Mouse (Mus musculus): Measurements from ENCODE around the gene Sytl3.
"Not testable (repeated sequence)": the region's sequence is repeated elsewhere in the genome, so short reads cannot be mapped to it uniquely, and the experiment has no call there.

The Sytl3 gene

DNA sequence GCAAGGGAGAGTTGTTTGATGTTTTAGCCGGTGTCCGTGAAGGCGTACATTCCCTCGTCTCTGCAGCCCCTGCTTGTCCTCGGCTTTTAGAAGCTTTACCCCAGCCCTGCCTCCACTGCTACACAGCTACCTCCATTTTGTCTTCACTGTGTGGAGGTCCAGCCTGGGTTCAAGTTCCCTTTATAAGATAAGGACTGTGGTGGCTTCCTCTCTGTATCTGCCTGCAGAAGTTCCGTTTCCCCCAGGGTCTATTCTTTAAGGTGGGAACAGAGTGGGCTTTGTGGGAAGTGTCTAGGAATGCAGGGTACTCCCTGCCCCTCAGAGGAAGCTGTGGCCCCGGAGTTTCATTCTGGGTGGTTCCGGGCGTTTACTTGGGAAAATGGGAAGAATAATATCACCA is 36.8 kb downstream of the Sytl3 start:
- DNase-seq = not testable (repeated sequence)

DNA sequence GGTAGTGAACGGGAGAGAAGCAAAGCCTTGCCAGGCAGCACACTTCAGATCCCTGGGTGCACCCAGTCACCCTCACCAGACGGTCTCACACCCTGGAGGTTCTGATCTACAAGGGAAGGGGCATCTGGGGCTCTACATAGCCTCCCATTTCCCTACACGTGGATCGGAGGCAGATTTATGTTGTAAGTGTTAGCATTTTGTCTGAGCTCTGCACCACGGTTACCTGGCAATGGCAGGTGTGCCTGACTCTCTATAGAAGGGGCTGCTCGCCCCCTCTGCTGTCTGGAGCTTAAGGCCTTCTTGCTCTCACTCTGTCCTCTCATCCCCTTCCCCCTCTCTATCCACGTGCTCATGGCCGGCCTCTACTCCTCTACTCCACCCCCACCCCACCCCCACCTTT is 37.6 kb downstream of the Sytl3 start:
- not testable (repeated sequence) for DNase-seq

DNA sequence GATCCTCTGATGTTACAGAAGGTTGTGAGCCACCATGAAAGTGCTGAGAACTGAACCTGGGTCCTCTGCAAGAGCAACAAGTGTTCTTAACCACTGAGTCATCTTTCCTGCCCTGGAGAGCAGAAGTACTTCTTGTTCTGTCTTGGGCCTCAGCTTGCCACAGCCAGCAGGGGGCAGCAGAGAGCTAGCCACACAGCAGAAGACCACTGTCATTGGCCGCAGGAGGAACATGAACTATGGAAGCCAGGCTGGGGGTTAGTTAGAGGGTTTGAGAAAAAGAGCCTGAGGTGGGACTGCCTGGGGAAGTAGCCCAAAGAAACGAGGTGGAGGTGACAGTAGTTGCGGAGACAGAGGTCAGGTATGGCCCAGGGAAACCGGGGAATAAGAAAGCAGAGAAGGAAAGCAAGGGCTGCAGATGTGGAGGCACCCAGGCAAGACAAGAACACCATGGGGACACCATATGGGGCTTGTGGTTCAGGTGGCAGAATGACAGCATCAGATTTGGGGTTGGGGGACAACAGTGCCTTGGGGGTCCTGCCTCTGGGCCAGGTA is 38.4 kb downstream of the Sytl3 start:
- DNase-seq = peak; percentile 3

DNA sequence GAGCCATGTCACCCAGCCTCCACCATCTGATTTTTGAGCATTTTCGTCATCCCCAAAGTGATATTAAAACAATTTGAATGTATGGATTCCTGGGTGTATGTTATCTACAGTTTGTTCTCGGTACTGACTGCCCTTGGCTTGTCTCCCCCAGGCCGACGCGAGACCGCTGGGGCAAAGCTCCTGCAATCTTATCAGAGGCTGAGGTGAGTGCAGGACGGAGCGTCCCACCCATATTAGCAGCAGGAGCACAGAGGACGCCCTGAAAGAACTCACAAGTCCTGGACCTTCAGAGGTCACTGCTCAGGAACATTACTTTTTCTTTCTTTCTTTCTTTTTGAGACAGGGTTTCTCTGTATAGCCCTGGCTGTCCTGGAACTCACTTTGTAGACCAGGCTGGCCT is 40.6 kb downstream of the Sytl3 start:
- not testable (repeated sequence) for DNase-seq

DNA sequence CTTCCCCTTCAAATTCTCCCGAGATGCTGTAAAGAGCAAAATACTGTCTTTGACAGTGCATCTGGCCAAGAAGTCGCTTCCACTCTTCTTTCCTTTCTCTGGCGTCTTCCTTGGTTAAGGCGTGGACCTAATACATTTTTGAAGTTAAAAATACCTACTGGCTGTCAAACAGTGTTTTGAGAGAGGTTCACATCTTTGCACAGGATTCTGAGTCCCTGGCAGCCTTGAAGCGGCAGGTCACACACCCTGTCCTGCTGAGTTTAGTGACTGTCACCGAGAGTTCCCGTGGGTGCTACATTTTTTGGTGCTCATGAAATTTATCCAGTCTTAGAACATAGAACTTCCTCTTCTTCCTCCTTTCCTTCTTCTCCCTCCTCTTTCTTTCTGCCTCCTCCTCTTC is 41.2 kb downstream of the Sytl3 start:
- not testable (repeated sequence) for DNase-seq

DNA sequence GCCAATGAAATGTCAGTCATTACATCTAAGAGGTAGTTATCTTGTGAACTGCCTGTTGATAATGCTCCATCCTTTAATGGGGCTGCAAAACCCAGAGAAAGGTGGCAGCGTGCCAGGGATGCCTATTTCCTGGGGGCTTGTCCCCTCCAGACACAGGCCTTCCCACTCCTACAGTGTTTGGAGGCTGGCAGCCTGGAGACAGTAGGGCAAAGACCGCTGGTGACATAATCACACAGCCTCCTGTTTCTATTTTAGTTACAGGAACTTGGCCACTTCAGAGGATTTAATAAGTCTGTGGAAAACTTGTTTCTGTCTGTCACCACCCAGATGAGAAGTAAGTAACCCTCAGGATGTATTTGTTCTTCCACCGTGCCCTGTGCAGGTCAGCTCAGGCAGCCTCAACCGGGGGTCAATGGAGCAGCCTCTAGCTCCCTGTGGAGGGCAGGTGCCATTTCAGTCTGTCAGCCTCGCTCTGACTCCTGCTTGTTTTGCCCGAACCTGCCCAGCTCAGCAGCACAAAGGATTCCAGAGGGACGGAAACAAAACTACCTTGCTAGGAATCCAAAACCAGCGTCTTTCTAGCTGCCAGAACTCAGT is 43.8 kb downstream of the Sytl3 start:
- not testable (repeated sequence) for DNase-seq

DNA sequence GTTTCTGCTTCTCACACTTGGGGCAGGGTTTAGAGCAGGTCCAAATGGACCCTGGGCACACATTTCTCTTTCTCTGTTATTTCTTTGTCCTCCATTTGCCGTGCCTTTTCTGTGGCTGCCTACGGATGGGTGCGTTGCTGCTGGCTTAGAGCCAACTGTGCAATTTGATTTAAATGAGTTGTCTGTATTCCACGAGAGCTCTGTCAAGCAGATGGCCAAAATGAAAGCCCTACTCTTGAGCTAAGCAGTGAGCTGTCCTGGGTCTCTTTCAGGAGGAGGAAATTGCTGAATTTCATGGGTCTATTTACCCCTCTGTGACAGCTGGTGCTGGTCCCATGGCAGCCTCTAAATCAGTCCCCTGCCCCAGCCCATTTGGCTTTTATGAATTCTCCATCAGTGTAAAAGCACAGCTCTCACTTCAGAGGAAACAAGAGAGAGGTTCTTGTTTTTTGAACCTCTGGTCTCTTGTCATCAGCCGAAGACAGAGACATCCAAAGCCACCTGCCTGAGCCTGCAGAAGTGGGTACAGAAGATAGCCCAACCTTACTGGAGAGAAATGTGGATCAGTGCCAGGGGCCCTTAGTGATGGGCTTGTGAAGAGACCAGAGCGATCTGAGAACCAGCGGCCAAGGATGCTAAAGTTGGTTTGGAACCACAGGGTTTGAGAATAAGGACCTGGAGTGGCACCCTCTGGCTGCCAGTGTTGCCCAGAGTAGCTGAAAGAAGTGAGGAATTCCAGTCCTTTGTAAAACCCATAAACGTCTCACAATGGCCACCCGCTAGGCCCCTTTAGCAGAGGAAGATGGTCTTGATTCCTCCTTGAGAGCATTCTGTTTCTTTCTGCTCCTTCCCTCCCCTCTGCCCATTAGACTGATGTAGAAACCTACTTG is 44.7 kb downstream of the Sytl3 start:
- DNase-seq = not testable (repeated sequence)

DNA sequence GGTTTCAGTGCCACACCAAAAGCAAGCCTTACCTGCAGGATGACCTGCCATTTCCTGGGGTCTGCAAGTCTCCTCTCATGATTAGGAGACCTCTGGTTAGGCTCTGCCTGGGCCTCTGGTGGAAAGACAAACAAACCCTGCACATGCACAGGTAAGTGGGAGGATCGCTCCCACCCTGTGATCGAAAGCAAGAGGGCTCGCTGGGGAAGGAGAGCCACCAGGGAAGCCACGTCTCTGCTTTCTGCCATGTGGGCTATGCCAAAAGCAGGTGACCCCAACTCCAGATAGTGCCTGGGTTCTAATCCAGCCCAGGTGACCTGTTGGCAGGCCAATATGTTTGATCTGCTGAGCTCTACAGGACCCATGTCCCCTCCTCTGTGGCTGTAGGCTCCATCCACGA is 47.6 kb downstream of the Sytl3 start:
- DNase-seq = not testable (repeated sequence)

DNA sequence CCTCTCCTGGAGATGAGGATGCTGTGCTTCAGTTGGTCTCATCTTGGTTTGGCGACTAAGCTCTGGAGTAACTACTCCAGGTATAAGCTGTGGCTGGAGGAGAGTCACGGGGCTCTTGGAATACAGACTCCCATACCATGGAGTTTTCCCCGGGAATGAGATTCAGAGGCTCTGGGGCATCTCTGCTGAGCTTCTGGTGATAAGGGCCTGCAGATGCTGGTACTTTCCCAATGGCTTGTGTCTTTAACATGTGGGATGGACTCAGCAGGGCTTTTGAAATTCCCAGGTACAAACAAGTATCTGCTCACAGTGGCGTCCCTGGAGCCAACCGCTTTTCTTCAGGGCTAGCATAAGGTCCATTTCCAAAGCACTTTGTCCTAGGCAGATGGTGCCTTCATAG is 48.5 kb downstream of the Sytl3 start:
- not testable (repeated sequence) for DNase-seq

DNA sequence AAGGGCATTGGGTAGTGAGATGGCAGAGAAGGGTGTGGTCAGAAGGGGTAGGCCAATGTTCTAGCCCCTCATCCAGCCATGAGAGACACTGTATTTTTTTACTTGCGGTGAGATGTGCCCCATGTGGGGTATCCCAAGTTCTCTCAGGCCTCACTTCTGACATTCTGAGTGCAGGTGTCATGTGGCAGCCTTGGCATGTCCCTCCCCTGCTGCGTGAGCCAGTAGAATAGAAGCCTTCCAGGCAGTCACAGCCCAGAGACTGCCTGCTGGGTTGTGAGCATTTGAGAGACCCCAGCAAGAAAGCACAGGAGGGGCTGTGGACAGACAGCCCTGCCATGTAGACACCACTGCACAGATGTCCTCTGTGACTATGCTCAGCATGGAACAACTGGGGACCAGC is 49.3 kb downstream of the Sytl3 start:
- DNase-seq = not testable (repeated sequence)

DNA sequence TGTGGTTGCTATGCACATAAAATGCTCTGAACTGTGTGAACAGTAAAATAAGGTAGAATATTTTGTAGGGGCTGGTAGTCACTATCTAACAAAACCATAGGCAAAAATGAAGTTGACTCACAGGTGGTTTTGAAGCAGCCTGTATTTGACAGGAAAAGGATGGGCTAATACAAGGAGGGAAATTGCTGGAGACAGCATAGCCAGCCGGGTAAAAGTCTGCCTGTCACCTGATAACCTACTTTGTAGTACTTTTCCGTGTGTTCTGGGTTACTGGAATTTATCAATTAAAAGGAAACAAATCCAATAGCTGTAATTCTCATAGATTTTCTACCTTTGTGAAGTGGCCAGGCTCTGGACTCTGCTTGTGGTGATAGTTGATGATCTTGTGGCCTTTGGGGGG is 54.6 kb downstream of the Sytl3 start:
- not testable (repeated sequence) for DNase-seq

DNA sequence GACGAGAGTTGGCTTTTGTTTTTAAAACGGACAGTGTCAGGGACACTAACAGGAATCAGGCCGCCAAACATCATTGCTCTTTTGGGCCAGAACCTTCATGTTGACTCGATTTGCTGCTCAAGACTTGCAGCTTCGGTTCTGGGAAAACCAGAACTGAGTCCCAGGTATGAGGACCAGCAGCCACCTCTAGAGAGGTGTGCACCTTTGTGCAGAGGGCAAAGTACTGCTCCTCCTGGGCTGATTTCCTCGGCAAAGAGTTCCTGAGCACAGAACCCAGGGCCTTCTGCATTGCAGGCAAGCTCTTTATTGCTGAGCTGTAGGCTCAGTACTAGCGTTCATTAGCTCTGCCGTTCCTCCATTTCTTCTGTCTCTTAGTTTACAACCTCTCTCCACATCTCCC is 55.1 kb downstream of the Sytl3 start:
- not testable (repeated sequence) for DNase-seq

DNA sequence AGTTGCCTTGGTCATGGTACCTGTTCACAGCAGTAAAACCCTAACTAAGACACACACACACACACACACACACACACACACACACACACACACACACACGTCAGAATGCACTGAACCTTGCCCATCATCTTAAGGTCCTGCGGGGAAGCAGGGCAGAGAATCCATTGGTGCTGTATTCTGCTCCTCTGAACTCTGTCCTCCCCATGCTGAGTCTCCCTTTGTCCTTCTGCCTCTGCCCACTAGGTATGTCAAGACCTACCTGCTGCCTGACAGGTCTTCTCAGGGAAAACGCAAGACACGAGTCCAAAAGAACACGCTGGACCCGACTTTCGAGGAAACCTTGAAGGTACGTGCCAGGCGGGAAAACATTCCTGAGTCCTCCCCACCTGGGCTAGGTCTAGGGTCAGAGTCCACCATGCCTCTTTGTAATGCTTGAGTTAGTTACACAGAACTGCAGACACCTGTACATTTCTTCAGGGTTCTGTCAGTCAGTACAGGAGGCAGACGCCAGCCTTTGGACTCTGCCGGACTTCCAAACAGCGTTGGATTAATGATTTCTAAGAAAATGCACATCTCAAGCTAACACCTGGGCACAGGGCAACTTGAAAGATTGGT is 69.2 kb downstream of the Sytl3 start:
- DNase-seq = no peak

DNA sequence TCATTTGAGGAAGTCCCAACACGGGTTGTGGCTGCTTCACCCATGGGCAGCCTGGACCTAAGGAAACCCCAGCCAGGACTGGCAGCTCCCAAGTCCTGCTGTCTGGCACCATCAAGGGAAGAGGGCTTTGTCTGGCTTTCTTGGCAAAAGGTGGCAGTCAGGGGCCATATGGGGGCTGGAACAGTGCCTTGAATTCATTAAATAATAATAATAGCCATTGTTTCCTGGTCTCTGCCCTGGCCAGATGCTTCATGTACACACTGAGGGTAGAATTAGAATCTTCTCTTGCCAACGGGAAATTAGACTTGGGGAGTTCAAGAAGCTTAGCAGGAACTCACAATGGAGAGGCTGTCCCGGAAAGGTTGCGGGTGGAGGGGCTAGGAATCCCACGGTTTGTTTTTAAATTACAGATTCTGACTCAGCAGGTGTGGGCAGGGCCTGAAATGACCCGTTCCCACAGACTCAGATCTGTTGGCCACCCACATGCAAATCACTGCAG is 70.4 kb downstream of the Sytl3 start:
- no peak for DNase-seq

DNA sequence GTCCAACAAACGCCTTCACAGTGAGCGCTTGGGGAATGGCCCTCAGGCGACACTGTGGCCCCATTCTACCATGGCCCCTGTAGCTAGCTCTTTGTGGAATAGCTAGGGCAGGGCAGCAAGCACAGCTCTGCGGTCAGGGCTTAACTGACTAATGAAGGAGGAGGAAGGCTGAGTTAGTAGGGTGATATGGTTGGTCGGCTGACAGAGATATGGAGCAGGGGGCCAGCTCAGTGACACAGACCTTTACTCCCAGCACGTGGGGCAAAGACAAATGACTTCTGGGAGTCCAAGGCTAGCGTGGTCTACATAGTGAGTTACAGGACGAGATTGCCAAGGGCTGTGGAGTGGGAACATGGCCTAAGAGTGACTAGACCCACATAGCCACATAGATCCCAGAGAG is 72.2 kb downstream of the Sytl3 start:
- no peak for DNase-seq

DNA sequence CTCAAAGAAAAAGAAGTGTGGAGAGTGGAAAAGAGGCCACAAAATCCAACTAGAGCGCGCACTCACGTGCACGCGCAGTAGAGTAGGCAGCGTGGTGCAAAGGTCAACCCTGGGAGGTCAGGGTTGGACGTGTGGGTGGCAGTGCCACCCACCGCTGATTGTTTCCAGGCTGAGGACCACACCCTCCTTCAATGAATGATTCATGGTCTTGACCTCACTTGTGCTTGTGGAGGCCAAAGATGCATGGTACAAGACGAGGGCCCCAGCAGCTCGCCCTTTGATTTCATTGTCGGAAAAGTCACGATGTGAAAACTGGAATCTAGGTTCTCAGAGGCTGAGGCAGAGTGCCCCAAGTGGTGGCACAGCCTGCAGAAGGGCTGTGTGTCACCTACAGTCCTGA is 72.7 kb downstream of the Sytl3 start:
- DNase-seq = no peak

DNA sequence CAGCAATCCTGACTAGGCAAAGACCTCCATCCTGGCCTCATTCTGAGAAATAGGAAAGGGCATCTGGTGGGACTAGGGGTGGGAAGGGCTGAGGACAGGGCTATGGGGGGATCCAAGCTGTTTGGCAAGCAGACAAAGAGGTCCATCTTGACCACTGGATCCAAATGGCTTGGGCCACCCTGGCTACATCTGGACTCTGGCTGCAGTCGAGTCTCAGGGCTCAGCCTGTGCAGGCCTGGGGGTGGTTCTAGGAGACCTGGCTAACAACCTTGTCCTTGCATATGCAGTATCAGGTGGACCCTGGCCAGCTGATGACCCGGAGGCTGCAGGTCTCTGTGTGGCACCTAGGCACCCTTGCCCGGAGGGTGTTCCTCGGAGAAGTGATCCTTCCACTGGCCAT is 73.8 kb downstream of the Sytl3 start:
- no peak for DNase-seq

DNA sequence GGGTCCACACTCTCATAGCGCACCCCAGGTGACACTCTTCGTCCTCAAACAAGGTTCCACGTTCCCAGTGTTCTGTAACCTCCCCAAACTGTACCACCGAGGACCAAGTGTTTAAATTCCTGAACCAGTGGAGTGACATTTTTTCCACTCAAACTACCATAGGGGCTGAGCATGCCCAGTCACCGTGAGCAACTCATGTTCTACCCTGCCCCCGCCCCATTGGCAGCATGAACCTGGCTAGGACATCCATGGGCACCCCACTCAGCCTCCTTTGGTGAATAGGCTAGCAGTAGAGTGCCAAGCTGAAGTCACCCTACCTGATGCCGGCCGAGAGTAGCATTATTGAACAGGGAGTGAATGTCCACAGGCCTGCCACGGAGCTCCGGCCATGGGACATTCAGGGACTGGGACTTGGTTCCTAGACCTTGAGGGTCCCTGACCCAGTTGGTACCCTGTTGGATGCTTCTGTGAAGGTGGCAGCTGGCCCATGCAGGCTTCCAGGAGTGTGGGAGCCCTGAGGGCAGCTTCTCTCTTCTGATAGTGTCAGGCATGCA is 74.5 kb downstream of the Sytl3 start:
- DNase-seq = no peak

DNA sequence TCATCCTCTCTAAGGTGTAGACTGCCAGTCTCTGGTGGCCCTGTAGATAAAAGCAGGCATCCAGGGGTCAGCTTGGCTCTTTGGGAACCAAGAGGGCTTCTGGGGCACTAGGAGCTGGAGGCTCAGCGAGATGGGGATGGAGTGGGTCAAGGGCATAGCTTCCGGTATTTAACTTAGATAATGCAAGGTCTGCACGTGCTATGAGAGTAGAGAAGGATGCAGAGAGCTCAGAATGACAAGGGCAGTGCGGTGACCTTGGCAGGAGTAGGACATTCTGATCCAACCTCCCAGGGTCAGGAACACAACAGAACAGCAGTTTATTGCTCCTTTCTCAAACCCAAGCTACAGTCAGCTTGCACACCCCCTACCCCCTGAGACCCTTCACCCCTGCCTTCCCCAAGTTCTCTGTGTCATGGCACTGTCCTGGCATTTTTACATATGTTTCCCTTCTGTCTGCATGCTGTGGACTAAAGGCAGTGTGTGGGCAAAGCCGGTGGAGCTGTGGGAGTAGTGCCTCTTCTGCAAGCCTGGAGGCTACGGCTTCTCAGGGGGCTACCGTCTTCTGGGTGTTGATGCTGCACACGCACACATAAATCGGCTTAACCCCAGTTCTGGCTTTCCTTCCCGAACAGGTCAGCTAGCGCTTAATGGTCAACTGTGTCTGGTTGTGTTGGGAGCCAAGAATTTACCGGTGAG is 76.0 kb downstream of the Sytl3 start:
- DNase-seq = no peak

DNA sequence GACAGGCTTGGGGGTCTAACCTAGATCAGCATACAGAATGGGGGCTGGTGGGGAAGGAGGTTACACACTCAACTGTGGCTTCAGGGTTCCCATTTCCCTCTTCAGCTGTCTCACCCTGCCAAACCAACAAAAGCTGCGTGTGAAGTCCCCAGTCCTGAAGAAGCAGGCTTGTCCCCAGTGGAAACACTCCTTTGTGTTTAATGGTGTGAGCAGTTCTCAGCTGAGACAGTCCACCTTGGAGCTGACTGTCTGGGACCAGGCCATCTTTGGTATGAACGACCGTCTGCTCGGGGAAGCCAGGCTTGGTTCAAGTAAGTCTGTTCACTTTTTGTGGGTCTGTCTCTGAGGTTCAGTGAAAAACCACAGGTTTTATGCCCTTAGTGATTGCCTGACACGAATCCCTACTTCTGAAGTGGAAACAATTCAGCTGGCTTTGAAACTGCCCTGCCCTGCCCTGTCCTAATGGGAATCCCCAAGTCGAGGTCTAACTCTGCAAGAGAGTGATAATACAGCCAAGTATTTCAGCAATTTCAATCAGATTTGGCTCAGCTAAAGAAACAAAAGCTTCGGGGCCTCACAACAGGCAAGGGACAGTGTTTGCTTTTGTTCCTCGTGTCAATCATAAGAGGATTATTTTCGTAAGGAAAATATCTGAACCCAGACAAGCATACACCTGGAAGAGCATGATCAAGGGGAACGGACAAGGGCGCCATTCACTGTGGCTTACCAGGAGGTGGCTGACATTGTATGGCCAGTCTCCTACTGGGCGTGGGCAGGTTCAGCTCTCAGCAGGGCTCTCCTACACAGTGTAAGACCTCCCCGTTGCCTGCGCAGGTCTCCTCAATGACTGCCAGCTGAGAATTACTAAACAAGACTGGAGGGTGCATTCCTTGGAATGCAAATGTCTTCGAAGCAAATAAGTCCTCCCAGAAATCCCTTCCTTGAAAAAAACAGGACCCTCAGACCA is 77.7 kb downstream of the Sytl3 start:
- no peak for DNase-seq

DNA sequence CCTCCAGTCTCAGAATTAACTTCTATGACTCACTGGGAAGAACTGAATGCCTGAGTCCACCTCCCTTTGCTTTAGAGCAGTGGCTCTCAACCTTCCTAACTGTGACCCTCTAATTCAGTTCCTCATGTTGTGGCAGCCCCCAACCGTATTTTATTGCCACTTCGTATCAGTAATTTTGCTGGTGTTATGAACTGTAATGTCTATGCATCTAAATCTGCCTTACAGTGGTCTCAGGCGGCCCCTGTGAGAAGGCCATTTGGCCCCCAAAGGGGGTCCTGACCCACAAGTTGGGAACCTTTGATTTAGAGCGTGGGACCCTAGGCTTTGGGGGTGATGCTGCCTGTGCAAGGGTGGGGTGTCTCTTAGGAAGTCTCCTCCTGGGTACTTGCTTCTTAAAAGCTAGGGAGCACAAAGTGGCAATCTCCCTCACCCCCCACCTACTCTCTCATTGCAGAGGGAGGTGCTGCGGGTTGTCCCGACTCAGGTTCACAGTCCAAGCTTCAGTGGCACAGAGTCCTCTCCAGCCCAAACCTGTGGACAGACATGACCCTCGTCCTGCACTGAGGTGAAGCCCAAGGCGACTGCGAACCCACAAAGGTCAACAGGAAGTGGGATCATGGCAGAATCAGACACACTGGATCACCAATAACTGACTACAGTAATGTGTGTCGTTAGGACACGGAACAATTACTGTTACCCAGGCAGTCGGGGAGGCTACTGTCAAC is 78.5 kb downstream of the Sytl3 start:
- no peak for DNase-seq
